Mouse (Mus musculus) heart, postnatal 0 days (tissue): ENCODE results near the gene Spns2. TPM values are rescaled to one million over a fixed set of nuclear protein-coding genes. Genes with fewer than 3 reads are reported as not detected.
A peak's percentile ranks its signal among the peaks of the same experiment; 100 is the strongest.
"Not testable (repeated sequence)": the region's sequence is repeated elsewhere in the genome, so short reads cannot be mapped to it uniquely, and the experiment has no call there.

Source experiments
- ATAC-seq: fragments of 200-750 bp; cut with Nextera tagmentation; 2 replicates; pipeline ENCODE4 v1.8.0; 2017; ENCODE audit warnings: low read depth, moderate number of reproducible peaks, moderate library complexity; ENCODE audit not compliant: insufficient read depth
- DNase-seq: peaks from one replicate; pipeline ENCODE4 v3.0.0-alpha.2; 2016; ENCODE audit warnings: low spot score
- H3K27ac ChIP-seq: fragments of 300-500 bp; sonication (generic); 2 replicates; pipeline ENCODE4 v1.5.1; 2014; ENCODE audit warnings: low read depth, mild to moderate bottlenecking
- H3K27me3 ChIP-seq: fragments of 300-500 bp; sonication (generic); 2 replicates; pipeline ENCODE4 v1.6.1; 2014; ENCODE audit warnings: low read length, mixed read lengths; ENCODE audit not compliant: control insufficient read depth, insufficient read depth
- H3K36me3 ChIP-seq: fragments of 300-500 bp; sonication (generic); replicated peaks from 2 replicates; pipeline ENCODE4 v1.6.1; 2014; ENCODE audit warnings: low read length, mixed read lengths; ENCODE audit not compliant: control insufficient read depth, insufficient read depth
- H3K4me1 ChIP-seq: fragments of 300-500 bp; sonication (generic); 2 replicates; pipeline ENCODE4 v1.6.1; 2014; ENCODE audit warnings: antibody characterized with exemption; ENCODE audit not compliant: control insufficient read depth, insufficient read depth
- H3K4me2 ChIP-seq: fragments of 300-500 bp; sonication (generic); 2 replicates; pipeline ENCODE4 v1.6.1; 2014; ENCODE audit warnings: low read depth, mild to moderate bottlenecking, low read length, moderate library complexity
- H3K4me3 ChIP-seq: fragments of 300-500 bp; sonication (generic); 2 replicates; pipeline ENCODE4 v1.5.1; 2014; ENCODE audit warnings: low read depth, low read length
- H3K9ac ChIP-seq: fragments of 300-500 bp; sonication (generic); replicated peaks from 2 replicates; pipeline ENCODE4 v1.6.1; 2014; ENCODE audit warnings: low read depth, low read length, mixed read lengths
- H3K9me3 ChIP-seq: fragments of 300-500 bp; sonication (generic); replicated peaks from 2 replicates; pipeline ENCODE4 v1.6.1; 2016; ENCODE audit warnings: low read length; ENCODE audit not compliant: control insufficient read depth
- CTCF ChIP-seq: IDR thresholded peaks from 2 replicates; pipeline ENCODE4 v1.5.1; 2016; ENCODE audit warnings: antibody characterized with exemption, control low read depth, low read depth
- EP300 ChIP-seq: IDR thresholded peaks from 2 replicates; pipeline ENCODE4 v1.6.1; 2016; ENCODE audit warnings: antibody characterized with exemption, low read depth
- WGBS: fragments of 180-500 bp; shearing (Covaris S2); extraction: QIAGEN DNeasy Blood & Tissue Kit; methylation state at CpG from one replicate; pipeline ENCODE4 v1.1.7; 2014; 5-methylcytosine and 5-hydroxymethylcytosine counted together
- polyA plus RNA-seq: library from polyadenylated mRNA; unstranded; fragments of >200 nt; fragmentation: Nextera tagmentation; extraction: Ambion mirVana; gene quantifications from 2 replicates; pipeline ENCODE4 v1.2.1, GENCODE M21; 2015
- total RNA-seq: library from RNA; depleted of rRNA; stranded (reverse); fragments of >200 nt; gene quantifications from 2 replicates; pipeline ENCODE4 v1.2.3, GENCODE M21; 2014; ENCODE audit warnings: low replicate concordance

Spns2 gene
- total and polyA plus RNA-seq, 2 experiments from 2014 or later, result 2.9 to 44.2 TPM

DNA sequence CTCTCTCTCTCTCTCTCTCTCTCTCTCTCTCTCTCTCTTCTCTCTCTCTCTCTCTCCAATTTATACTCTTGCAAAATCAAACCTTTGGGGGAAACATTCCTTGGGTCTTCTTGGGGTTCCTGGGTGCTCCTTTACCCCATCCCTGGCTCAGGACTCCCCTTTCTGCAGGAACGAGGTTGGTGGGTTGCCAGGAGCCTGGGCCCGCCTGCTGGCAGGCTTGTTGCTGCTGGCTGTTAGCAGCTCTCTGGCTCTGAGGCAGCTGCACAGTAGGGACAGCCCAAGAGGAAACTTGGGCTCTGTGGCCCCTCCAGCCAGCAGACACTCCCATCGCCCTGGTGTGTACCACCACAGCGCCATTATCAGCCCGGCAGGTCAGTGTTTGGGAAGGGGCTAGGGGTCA lies 53.4 kb downstream of the Spns2 start:
- H3K4me3 ChIP-seq, result no peak overlapping the region
- no peak overlapping the region for H3K9ac ChIP-seq
- H3K9me3 ChIP-seq, result no peaks in the 10 kb centered on the region
- no peak overlapping the region for H3K4me2 ChIP-seq
- TF ChIP-seq CTCF (no peak), EP300 (no peak)
- no peaks in the 10 kb centered on the region for H3K36me3 ChIP-seq
- H3K4me1 ChIP-seq, result peaks cover 12% of the 10 kb centered on the region; the same call in 1 of the 2 replicates
- no peak for DNase-seq
- 68% methylated on average over 5 of the region's 5 CpGs for WGBS
- H3K27ac ChIP-seq, result no peak overlapping the region
- no peak for ATAC-seq
- no peaks in the 10 kb centered on the region for H3K27me3 ChIP-seq

DNA sequence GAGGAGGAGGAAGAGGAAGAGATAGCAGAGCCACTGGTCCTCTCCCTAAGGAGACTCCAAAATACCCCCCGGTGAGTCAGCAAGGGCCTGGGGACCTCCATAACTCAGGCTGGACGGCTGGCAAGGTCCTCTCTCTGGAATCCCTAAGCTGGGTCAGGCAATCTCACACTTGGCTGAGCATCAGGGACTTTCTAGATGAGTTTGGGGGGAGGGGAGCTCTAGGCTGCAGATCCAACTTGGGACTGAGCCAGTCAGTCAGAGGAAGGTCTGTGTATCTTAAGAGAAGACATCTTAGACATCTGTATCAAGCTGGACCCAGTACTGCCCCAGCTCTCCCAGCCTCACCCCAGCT lies 54.0 kb downstream of the Spns2 start:
- Histone ChIP-seq H3K4me2 (no peak overlapping the region), H3K4me1 (peaks cover 12% of the 10 kb centered on the region; the same call in 1 of the 2 replicates), H3K4me3 (no peak overlapping the region), H3K27ac (no peak overlapping the region), H3K9me3 (no peaks in the 10 kb centered on the region), H3K27me3 (no peaks in the 10 kb centered on the region), H3K36me3 (no peaks in the 10 kb centered on the region), H3K9ac (no peak overlapping the region)
- 13% methylated on average over 2 of the region's 2 CpGs for WGBS
- DNase-seq (peak; percentile 66), ATAC-seq (peak; percentile 40)
- no peak for TF ChIP-seq CTCF
- TF ChIP-seq EP300, result no peak

DNA sequence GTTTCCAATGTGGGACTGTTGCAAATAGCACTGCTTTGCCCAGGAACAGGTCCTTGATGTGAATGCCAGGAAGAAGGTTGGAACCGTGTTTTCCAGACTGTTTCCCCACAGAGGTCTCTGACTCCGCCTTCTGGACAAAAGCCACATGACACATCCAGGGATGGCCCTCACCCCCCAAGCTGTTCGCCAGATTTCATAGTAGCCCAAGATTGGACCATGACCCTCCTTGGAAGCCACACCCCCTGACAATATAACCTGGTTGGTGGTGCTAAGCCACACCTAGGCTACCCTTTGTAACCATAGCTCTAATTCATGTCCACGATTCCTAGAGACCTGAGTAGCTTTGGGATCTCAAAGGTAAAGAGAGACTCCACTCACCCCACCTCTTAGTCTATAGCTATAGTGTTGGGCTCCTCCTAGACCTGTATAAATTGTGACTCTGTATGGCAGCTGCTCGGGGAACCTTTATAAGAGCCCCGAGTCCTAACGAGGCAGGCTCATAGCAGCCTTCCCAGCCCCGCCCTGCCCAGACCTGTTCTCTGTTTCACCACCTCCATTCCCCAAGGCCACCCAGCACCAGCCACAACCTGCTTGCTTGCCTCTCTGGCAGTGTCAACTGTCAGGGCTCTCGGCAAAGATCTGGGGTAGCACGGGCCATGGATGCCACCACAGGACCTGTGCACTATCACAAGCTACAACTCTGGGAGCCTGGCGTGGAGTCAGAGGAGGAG lies 54.6 kb downstream of the Spns2 start, which contains the start of gene Ggt6:
Gene Ggt6 (plus strand): TSS at position 564 of the 731 bp plus-strand sequence.
- Histone ChIP-seq H3K36me3 (no peaks in the 10 kb centered on the region), H3K9me3 (no peaks in the 10 kb centered on the region), H3K27me3 (no peaks in the 10 kb centered on the region), H3K27ac (no peak within 1 kb of the TSS), H3K4me1 (peaks cover 12% of the 10 kb centered on the region; the same call in 1 of the 2 replicates), H3K4me3 (no peak within 1 kb of the TSS), H3K4me2 (no peak within 1 kb of the TSS), H3K9ac (no peak within 1 kb of the TSS)
- DNase-seq (no peak), ATAC-seq (no peak)
- TF ChIP-seq CTCF (0 out of 2 replicates have a peak, but pooled peaks have one; percentile 18), EP300 (no peak)
- WGBS, result 53% methylated on average over 11 of the region's 11 CpGs

DNA sequence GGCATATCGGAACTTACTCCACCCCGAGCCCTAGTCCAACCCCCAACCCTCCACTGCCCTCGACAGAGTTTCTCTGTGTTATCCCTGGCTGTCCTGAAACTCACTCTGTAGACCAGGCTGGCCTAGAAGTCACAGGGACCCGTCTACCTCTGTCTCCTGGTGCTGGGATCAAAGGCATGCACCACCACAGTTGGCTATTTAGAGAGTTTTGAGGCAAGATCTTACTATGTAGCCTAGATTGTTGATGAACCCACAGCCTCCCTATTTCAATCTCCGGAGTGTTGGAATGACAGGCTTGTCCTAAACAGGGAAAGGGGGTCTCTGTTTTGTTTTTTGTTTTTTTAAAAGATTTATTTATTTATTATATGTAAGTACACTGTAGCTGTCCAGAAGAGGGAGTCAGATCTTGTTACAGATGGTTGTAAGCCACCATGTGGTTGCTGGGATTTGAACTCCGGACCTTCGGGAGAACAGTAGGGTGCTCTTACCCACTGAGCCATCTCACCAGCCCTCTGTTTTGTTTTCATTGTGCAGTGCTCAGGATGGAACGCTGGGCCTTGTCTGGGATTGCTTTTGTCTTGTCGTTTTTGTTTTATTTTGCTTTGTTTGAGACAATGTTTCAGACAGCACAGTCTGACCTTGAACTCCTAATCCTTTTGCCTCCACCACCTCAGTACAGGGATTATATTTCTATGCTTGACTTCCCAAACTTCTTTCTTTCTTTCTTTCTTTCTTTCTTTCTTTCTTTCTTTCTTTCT lies 59.2 kb downstream of the Spns2 start:
- not testable (repeated sequence) for ATAC-seq, H3K9me3 ChIP-seq, H3K27ac ChIP-seq, H3K9ac ChIP-seq, H3K4me2 ChIP-seq, H3K4me3 ChIP-seq, H3K27me3 ChIP-seq, DNase-seq, H3K4me1 ChIP-seq, H3K36me3 ChIP-seq
- 54% methylated on average over 9 of the region's 9 CpGs for WGBS

DNA sequence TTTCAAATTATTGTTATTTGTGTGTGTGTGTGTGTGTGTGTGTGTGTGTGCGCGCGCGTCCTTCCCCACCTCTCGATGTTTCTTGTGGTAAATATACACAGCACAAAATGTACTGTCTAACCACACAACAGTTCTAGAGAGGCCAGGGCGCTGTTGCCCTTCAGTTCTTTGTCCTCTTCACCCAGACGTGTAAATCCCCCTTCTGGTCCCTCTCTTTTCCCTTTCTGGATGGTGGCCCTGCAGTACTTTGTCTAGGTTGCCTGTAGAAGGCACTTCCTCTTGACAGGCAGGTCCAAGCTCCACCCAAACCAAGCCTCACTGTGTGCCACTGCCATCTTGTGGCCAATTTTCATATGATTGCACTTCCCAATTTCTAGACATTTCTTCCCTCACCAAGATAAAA lies 60.4 kb downstream of the Spns2 start:
- no peaks in the 10 kb centered on the region for H3K4me1 ChIP-seq
- H3K9me3 ChIP-seq, result no peaks in the 10 kb centered on the region
- DNase-seq (peak; percentile 86), ATAC-seq (peak; percentile 83)
- H3K4me2 ChIP-seq, result peak overlapping the region; percentile 44; the same call in 1 of the 2 replicates
- H3K4me3 ChIP-seq, result peak overlapping the region; percentile 22; the same call in 1 of the 2 replicates
- H3K27ac ChIP-seq, result no peak overlapping the region
- H3K27me3 ChIP-seq, result no peaks in the 10 kb centered on the region
- no peak overlapping the region for H3K9ac ChIP-seq
- TF ChIP-seq EP300 (no peak), CTCF (peak; percentile 96)
- no peaks in the 10 kb centered on the region for H3K36me3 ChIP-seq
- WGBS, result 34% methylated on average over 7 of the region's 7 CpGs
